Mouse (Mus musculus) kidney, postnatal 25 days (tissue): ENCODE measurements around the gene Lrrc8b.

ENCODE experiments used
- DNase-seq, 2 experiments: peaks; one replicate each; pipeline ENCODE4 v3.0.0; 2021; ENCODE audit warnings: mixed read lengths in 2 of 2

Lrrc8b gene

DNA sequence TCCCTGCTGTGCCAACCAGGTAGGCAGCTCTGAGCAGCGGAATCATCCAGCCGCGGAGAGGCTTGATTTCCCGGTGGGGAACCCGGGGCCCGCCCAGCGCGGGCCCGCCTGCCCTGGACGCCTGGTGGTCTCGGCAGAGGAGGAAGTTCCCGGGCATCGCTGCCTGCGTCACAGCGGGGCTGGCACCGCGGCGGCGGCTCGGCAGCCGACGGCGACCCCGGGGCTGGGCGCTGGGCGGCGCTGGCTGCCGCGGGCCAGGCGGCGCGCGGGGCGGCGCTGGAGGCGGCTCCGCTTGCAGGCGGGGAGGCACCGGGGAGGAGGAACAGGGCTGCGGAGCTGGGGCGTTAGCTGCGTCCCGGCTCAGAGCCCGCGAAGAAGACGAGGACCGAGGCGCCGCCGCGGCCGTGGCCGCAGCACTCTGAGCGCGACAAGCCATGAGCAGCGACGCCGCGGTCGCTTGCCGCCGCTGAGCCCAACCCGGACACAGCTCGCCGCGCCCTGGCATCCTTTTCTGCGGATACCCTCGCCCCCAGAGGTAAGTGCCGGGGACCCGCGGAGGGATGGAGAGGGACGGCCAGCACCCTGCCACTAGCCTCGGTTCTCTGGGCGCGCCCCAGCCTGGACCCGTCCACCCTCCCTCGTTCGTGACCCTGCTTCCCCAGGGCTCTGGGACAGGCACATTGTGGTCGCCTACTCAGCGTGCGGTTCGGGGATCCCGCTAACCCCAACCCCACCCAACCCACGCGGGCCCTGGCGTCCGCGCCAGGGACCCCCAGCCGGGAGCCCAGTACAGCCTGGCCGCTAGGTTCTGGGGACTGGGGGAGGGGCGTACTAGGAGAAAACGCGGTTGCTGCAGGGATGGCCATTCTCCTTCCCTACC, 103.8 kb downstream of the Lrrc8b start, which contains the start of gene Lrrc8c:
TSS of gene Lrrc8c (plus strand) at position 293 of the 880 bp plus-strand sequence.
- DNase-seq: peak; percentile 72 to 88

DNA sequence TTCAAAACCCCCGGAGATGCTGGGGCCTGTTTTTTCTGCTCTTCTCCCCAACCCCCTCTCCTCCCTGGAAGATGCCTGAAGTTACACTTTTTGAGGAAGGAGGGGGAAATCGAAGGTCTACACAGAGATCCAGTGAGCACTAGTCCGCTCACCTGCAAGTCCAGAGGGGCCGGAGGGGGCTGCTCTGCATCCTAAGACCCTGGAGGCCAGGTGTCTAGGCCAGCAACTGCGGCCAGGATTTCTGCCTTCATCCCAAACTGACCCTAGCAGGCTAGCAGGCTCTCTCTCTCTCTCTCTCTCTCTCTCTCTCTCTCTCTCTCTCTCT, 104.4 kb downstream of the Lrrc8b start:
- peak in 1 of 2 experiments; percentile 32 for DNase-seq

DNA sequence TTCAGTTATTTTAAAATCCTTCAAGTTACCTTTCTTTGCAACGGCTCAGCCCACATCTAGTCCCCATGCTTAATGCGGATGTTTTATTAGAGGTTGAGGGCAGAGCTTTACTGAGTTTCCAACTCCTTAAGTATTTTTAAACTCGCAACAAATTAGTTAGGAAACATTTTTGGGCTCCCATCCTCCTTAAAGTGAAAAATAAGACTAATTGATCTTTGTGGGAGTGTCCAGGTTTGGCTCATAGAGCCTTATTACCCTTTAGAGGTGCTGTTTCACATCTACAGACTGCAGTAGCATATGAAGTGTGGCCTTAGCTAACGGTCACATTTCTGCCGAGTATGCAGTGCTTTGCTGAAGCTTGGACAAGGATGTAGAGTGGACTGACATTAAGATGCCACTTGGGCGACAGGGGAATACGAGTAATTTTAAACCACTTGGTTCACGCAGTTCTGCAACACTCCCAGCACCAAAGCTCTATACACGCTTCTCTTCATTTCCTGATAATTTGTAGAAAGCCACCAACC, 104.9 kb downstream of the Lrrc8b start:
- peak in 1 of 2 experiments; percentile 16 for DNase-seq

DNA sequence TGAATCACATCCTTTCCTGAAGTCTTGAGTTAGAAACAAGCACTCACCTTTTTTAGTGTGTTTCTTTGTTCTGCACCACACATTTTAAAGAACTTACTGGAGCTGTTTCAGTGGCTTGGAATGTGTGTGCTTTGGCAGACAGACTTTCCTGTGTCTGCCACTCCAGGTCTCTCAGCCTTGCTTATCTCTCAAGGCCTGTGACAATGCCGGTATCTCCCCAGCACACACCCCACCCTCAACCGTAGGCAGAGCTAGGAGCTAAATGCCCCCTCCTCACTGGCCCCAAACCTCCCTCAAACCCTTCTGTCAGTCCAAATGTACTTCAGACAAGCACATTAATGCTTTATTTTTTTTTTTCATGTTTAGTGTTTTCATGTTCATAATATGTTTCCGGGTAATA, 107.9 kb downstream of the Lrrc8b start:
- DNase-seq: peak in 1 of 2 experiments; percentile 39

DNA sequence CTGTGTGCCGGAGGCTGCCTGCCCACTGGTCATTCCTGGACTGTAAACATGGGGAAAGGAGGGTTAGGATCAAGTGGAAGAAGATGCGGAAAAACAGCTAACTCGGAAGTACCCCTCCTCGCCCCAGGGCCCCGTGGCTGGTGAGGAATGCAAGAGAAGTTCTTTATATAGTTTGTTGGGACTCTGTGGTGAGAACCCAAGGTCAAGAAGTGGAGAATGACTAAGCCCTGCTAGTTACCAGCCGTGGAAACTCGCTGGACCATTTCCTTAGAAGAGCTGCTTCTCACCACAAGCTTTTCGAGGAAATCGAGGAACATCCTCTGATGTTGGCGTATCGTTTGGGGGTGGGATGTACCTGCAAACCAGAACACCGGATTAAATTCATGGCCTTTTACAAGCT, 109.4 kb downstream of the Lrrc8b start:
- DNase-seq: peak in 1 of 2 experiments; percentile 23

DNA sequence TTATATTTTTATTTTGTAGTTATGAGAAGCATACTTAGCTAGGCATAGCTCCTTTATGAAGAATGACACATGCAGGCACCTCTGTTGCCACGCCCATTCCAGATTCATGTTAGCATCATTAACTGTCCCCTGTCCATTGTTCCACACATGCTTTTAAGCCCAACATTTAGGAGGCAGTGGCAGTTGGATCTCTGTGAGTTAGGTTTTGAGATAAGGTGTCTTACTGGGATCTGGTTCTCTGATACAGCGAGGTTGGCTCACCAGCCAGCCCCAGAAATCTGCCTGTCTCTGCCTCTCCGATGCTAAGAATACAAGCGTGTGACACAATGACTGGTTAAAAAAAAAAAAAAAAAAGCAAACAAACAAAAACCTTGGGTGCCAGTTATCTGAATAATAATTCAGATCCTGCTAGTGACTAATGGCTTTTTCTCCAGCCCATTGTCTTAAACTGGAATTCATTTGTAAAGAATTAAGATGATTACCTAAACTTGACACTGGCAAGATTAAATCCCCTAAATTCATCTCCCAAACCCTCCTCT, 110.6 kb downstream of the Lrrc8b start:
- DNase-seq: peak in 1 of 2 experiments; percentile 28

DNA sequence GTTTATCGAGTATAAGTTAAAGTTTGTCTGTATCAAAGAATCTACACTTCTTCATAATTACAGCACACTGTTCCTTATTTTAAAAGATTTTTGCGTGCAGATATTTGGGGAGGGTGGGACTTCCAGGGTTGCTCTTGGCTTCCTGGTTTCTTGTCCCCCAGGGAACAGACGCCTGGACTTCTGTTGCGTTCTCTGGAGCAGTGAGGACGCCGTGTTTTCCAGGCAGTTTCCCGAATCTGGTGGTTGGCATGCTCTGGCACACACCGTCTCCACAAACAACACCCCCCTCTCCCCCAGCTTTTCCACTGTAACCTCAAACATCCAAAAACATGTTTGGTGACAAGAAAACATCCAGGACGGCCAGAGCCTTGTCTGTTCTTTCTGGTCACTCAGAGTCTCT, 111.2 kb downstream of the Lrrc8b start:
- DNase-seq: peak in 1 of 2 experiments; percentile 33

DNA sequence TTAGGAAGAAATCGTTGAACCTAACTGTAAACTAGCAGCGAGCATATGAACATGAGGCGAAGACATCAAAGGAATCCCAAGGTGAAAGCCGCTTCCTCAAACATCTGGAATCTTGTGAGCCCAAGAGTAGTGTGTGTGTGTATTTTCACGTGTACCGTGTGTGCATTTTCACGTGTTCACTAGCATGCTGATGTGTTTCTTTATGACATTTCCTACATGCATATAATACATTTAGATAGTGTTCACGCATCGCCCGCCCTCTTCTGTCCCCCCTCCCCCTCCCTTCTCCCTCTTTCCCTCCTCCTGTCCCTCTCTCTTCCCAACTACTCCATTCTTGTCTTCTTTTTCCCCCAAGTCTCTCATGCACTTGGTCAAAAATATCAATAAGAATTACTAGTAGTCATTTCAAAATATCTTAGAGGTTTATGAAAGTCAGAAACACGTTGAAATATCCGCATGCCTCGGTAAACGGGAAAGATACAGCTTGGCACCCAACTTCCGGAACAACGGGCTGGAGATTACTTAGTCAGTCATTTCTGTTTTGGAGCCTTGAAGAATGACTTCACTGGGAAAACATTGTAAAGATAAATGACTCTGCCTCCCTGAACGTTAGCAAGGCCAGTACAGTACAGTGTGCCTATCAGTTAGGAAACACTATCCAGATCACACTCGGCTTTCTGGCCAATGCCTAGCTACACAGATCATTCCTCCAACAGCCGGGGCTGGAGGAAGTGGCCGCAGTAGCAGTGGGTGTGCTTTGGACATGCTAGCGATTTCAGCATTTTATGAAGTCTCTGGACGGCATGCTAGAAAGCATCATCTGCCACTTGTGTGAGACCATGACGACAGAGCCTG, 112.1 kb downstream of the Lrrc8b start:
- peak in 1 of 2 experiments; percentile 41 for DNase-seq

DNA sequence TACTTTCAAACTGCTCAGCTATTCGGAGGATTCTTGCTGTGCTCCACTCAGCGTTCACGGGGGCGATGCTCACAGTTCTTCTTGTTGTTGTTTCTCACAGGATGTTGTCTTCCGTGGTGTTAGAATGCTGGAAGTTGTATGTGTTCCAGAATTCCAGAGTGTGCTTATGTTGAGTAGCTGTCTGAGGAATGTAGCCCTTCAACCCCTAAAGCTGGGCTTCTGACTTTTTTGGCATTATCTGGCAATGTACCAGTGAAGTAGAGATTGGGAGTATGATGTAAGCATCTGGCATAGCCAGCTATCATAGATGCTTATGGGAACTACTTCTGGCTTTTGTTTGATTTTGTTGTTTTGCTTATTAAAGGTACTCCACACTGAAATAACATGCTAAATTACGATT, 115.0 kb downstream of the Lrrc8b start:
- DNase-seq: peak in 1 of 2 experiments; percentile 8

DNA sequence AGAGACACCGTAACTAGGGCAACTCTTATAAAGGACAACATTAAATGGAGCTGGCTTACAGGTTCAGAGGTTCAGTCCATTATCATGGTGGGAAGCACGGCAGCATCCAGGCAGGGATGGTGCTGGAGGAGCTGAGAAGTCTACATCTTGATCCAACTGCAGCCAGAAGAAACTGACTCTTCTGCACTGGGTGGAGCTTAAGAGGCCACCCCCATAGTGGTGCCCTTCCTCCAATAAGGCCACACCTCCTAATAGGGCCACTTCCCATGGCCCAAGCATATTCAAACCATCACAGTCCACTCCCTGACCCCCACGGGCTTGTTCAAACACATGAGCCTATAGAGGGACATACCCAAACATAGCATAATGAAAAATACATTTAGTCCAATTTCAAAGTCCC, 119.6 kb downstream of the Lrrc8b start:
- no peak for DNase-seq

DNA sequence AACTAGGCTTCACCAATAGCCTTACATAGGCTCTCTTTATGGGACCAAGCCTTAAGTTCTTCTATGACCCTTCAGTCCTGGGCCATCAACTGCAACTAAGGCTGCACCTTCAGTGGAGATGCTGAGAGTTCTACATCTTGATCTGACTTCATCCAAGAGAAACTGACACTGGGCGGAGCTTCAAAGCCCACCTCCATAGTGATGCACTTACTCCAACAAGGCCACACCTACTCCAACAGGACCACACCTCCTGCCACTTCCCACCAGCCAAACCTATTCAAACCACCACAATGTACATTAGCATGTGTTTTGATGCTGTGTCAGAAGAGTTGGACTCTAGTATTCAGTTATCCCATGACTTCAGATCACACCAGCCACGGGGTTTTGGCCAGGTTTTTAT, 120.6 kb downstream of the Lrrc8b start:
- no peak for DNase-seq

DNA sequence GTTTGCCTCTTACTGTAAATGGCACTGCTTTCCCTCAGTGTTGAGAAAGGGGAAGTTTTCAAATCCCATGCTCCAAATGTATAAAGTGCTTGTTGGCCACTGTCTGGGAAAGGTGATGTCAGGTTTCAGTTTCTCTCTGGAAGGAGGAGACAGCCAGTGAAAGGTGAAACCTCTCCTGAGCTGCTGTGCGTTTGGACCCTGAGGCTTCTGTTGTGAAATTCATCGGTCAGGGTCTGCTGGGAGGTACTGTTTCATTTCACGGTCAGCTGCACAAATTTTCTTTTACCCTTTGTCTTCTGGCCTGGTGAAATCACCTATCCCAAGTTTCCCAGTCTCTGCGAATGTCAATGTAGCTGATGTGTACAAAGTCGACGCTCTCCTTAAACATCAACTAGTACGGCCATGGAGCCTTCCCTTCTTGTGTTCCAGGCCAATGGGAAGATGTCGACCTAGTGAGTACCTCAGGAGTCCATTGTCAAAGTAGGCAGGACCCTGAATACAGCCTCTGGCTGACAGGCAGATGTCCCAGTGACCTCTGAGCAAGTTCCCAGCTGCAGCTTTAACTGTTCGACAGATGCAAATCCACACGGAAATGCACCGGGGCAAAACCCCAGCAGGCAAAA, 121.6 kb downstream of the Lrrc8b start:
- DNase-seq: no peak
